Mouse (Mus musculus): Measurements from ENCODE around the gene Hes6. TPM values are rescaled to one million over a fixed set of nuclear protein-coding genes. Genes with fewer than 3 reads are reported as not detected.

Hes6 gene
- total RNA-seq (2022), result 10 to 100 TPM; 17.5 to 22.3 (median 21.8) TPM

DNA sequence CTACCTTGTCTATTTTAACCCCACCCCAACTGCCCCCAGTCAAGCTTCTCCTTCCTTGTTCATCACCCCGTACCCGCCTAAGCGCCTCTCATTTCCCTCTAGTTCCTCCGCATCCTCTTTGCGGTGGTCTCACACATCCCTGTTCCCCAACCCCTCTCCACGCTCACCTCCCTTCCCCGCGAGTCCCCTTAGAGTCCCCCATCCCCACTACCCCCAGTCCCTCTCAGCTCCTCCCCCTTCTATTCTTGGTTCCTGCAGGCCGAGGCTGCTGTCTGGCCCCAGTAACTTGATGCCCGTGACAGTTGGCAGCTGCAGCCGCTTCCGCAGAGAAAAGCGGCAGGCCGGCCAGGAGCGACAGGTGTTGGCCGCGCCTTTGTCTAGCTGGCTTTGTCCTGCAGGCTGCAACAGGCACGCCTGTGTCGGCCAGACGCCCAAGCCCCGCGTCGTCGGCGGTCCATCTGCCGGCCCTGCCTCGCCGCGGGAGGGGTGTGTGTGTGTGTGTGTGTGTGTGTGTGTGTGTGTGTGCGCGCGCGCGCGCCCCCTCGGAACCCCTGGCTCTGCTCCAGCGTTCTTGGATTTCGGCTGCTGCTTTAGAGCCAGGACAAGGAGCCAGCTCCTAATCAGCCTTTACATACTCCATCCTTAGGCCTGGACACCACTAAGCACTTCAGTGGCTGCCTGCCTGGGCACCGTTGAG lies at the start of gene Hes6:
Hes6 (minus strand) TSS at position 141 of the 697 bp plus-strand sequence.
- DNase-seq (ENCODE audit: low spot score in 2 of 2), result peak; percentile 41 to 69

DNA sequence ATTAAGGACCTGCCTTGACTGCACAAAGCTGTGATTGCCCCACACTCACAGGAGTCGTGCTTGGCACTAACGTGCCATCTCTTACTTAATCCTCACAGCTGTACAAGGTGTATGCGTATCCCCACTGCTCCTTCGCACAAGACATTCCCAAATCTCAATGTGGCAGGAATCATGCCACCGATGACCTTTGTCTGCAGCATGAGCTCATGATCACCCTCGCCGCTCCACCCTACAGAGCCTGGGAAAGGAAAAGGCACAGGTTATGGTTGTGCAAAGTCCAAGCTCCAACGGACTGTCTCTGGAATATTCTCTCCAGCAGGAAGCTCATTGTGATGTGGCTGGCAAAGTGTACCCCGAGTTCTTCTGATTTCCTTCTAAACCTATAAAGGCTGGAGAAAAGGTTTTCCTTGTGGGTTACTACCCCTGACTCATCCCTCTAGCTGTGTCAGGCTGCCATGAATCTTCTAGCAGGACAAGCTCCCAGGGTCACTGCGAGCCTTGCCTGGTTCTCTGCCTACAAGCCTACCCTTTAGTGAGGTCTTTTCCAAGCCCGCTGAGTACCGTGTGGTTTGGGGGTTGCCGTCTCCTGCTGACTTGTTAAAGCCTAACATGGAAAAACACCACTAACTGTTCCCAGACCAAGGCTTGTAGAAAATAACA lies 49.6 kb upstream of the Hes6 start:
- DNase-seq (ENCODE audit: low spot score in 2 of 2), result no peak

DNA sequence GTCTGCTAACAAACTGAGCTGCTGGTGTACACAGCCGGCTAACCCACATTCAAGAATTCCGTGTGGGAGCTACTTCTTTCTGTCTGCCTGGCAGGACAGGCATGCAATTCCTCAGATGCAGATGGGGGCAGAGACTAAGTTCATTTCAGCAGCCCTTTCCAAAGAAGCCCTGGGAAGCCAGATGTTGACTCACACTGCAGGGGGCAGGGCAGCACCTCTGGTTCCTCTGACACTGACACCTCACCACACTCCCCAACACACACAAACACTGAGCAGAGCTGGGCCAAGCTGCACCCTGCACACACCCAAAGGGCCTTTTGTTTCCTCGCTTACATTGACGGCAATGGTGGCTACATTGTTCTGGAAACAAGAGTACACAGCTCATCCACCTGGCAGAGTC lies 46.7 kb upstream of the Hes6 start:
- no peak for DNase-seq (ENCODE audit: low spot score in 2 of 2)

DNA sequence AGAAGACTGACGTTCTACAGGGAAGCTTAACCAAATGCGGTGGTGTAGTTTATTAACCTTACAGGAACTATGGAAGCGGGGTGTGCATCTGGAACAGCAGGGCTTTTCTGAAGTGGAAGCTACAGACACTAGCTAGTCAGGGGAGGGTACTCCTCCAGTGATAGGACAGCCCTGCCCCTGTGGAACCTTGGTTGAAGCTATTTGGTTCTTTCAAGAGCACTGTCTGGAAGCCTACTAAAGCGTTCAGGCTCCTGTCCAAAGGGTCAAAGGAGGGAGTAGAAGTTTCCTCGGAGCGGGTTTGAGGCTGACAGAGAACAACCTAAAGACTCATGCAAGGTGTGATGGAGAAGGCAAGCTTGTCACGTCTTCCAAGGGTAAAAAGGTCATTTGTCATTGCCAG lies 46.2 kb upstream of the Hes6 start:
- no peak for DNase-seq (ENCODE audit: low spot score in 2 of 2)

DNA sequence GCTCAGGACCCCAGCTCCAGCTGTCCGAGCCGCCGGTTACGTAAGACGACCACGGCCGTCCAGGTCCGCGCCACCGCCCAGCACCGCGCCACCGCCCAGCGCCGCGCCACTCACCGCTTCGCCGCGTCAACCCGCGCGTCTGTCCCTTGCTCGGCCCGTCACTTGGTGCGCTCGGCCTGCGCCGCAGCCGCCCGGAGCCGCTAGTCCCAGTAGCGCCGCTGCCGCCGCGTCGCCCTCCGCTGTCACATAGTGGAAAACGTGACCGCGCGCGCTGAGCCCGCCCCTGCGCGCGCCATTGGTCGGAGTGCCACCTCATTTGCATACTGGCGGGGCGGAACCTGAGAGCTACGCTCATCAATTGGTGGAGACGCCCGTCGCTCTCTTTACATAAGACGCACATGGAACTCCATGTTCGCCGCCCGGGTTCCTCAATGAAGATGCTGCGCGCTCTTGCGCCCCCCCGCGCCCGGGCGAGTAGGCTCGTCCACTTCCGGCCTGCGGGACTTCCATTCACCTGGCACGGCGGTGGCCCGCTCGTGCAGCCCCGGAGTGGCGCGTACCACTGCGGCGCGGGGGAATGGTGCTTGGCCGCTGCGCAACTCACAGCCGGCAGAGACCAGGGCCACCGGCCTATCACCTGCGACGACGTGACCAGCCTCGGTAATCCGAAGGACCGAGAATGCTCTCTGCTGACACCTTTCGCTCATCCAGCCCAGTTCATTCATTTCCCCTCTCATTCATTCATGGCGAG lies 45.4 kb upstream of the Hes6 start, which contains the start of gene Per2:
Per2 (minus strand) TSS at position 266 of the 751 bp plus-strand sequence.
- peak; percentile 99 for DNase-seq (ENCODE audit: low spot score in 2 of 2)

DNA sequence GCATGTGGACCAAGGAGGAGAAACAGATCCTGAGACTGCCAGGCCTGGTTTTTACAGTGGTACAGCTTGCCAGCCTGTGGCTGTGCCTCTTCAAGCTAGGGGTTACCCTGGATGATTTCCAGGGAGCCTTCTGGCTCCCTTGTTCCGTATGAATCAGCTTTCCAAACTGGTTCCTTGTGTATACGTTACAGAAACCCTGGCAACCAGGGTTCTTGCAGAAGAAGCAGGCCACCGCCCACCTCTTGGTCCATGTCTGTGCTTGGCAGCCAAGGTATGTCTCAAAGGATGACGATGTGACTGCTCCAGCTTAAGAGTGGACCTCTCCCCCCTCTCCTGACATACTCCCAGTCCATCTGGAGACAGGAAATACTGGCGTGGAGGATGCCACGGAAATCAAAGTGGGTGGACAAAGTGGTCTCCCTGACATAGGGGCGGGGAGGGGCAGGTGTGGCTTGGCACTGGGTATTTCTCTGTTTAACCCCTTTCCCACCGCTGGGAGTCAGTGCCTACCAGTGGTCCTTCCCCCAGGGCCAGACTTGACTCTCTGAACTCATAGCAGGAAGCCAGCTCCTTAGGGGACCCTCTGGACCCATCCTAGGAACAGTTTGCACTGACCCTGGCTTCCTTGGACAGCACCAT lies 44.5 kb upstream of the Hes6 start:
- peak; percentile 32 to 89 for DNase-seq (ENCODE audit: low spot score in 2 of 2)

DNA sequence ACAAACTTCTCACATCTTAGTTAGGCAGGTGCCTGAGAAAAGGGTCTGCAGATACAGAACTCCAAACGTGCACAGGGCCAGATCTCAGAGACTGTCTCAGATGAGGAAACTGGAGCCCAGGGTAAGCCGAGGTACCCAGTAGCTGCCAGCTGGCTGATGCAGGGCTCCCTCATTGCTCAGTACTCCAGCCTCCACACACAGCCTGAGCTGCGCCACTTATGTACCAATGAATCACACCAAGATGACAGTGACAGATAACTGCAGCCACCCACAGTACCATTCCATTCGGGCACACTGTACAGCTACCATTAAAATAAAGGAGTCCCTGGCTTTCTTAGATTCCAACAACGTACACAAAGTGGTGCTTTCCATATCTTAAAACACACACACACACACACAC lies 43.9 kb upstream of the Hes6 start:
- DNase-seq (ENCODE audit: low spot score in 2 of 2), result peak; percentile 40 to 81

DNA sequence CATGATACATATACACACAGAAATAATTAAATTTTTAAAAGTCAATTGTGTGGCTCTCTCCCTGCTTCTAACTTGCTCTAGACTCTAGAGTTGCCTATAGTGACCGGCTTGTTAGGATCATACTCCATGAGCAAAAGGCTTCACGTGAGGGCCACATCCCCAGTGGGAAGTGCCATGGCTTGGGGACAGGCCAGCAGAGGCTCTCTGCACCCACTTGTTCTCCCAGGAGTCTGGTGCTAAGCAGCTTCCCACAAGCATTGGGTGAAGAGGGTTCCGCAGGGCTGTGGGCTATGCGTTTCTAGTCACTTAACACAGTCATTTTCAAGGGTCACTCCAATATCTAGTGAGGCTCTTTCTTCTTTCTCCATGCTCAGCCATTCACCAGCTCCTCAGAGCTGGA lies 43.3 kb upstream of the Hes6 start:
- no peak for DNase-seq (ENCODE audit: low spot score in 2 of 2)

DNA sequence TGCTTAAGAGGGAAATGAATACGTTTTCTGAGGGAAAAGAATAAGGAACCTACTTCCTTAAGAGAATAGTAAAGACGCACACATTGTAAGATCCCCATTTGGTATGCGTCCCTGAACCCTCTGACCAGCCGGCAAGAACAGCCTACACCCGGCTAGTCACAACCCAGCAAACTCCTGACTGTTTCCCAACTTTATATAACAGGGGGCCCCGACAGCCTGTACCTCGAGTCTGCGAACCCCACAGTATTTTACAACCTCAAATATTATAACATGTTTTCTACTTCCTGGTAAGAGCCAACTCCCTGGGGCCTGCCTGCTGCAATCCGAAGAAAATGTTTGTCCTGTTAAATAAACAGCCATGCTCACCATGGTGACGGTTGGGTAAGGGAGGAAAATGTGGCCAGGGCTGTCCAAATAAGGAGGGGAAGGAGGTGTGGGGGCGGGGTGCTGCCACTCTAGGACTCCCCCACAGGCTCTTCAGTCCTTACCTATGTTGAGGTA lies 42.5 kb upstream of the Hes6 start:
- no peak for DNase-seq (ENCODE audit: low spot score in 2 of 2)

DNA sequence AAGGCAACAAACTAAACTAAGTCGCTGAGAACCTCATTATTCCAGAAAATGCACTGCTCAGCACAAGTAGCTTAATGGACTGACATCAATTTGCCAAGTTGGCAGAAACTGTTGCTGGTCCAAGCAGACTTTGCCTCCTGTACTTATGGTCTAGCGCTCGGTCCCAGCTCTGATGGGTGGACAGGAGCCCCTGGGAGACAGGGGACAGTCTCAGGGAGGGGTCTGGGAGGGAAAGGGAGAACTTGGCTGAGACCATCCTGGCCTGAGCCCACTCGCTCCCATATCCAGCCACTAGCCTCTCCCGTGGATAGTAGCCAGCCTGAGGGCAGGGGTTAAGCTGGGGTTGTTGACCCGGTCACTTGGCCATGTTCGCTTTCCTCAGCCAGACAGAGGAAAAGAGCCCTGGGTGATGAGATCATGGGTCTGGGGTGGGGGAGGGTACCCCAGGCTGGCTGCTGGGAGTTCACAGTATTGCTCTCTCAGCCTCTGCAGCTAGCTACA lies 41.9 kb upstream of the Hes6 start:
- DNase-seq (ENCODE audit: low spot score in 2 of 2), result no peak

DNA sequence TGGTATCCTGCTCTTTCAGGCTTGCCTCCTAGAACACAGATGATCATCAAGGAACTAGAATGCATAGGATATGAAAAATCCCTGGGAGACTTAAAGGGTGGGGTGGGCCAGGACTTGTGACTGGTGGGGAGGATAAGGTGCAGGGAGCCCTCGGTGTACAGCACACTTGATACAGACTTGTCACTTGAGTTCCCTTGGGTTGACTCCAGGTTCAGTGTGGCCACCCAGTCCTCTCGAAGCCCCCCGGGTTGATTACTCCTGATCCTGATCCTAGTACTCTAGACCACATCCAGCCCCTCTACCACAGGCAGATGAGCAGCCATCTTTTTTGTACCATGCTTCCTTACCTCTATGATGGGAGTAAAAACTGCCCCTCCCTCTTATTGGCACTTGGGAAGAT lies 41.1 kb upstream of the Hes6 start:
- no peak for DNase-seq (ENCODE audit: low spot score in 2 of 2)

DNA sequence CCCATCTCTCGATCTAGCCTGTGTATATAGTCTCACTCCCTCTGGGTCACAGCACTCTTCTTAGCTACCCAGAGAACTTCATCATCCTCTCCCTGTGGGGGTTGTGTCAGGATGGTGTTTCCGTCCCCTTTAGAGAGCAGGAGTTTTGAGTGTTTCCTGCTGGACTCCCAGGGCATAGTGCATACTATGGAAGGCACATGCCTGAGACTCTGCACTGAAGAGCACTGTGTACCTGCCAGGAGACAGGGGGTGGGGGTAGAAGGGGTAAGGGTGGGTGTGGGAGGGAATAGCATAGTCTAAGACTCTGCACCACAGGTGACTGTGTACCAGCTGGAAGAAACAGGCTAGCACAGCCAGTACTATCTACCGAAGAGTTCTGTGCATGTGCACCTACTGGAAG lies 40.5 kb upstream of the Hes6 start:
- DNase-seq (ENCODE audit: low spot score in 2 of 2), result no peak

DNA sequence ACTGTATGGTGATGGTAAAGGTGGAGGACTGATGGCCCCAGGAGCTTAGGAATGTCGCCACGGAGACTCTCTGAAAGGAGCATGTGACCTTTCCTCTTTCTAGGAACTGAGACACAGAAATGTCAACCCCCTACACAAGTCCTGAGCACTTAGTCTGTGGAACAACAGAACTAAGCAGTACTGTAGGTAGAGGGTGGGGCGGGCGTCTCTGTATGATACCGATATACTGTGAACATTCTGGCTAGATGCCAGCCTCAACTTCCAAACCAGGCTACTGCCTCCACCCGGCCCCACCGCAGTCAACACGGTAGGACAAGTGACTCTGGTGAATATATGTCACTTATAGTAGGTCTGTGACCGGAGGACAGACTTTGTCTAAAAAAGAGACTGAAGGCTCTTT lies 40.1 kb upstream of the Hes6 start:
- no peak for DNase-seq (ENCODE audit: low spot score in 2 of 2)

DNA sequence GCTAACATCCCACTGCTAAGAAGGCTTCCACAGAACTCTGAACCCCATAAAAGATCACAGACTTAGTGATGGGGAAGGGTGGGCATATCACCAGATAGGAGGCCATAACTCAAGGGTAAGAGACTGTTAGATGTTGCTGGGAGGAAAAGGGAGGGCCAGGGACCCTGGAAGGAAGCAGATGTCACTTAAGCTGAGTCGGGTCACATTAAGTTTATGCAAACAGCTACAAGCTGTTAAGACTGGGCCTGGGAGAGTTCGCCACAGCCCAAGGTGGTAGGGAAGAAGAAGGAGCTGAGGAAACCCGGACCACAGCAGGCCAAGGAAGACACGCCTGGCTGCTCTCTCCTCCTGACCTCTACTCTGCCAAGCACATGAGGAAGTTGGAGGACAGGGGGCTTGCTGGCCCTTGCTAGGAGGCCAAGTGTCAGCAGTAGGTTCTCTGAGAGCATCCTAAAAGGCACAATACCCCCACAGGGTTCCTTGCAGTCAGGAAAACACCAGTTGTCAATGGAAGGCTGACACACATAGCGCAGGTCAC lies 37.8 kb upstream of the Hes6 start:
- DNase-seq (ENCODE audit: low spot score in 2 of 2), result no peak

DNA sequence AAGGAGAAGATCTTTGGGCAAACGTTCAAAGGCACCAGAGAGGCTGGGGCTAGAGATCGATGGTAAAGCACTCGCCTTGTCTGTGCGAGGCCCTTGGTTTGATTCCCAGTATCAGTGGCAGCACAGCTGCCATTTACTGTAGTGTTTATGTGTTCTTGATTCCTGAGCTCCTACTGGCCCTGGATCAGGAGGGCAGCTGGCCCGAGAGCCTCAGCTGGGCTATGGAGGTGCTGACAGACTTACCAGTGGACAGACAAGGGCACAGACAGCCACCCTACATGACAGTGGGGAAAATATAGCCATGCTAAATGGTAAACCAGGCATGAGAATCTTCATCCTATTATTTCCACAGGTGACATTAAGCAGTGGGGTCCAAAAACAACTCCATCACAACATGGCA lies 37.0 kb upstream of the Hes6 start:
- no peak for DNase-seq (ENCODE audit: low spot score in 2 of 2)

DNA sequence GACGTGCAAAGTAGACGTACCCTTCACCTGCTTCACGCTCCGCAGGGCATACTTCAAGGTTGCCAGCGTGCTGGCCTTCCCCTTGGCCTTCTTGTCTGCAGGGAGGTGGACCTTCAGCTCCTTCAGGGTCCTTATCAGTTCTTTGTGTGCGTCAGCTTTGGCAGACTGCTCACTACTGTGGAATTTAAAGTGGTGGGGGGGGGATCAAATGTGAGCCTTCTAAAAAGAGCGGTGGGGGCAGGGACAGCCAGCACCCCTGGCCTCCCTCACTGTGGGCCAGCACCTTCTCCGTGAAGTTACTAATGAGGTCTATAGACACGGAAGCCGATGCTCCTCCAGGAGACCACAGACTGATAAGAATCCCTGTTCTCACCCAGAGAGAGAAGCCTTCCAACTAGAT lies 34.9 kb upstream of the Hes6 start:
- DNase-seq (ENCODE audit: low spot score in 2 of 2), result no peak

DNA sequence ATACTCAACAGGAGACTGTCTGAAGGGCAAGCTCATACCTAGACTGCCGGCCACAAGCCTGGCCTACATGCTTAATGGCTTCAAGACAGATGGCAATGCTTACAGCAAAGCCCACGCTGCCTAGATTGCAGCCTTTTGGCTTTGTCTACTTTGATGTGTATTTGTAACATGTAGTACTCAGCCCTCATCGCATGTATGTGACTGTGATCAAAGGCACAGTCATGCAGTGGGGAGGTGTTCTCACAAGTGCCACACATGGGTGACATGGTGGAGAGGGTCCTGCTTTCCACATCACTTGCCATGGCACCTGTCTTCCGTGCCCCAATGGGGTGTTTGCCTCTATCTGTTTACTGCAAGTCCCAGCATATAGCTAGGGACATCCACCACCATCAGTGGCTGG lies 32.7 kb upstream of the Hes6 start:
- no peak for DNase-seq (ENCODE audit: low spot score in 2 of 2)

DNA sequence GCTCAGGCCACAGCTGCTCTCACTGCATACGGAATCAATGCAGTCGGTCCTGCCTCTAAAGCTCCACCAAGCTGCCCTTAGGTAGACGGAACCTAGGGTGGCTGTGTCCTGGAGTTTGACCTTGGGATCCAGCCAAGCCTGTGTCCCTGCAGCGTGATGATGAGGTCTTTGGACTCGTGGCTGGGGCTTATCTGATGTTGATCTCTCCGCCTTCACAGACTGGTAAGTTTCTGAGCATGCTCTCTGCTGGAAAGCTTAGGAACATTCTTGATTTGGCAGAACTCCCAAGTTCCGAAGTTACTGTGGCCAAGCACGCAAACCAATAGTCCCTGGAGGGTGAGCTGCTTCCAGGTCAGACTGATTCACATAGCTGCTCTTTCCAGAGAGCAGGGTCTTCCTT lies 32.2 kb upstream of the Hes6 start:
- DNase-seq (ENCODE audit: low spot score in 2 of 2), result no peak

DNA sequence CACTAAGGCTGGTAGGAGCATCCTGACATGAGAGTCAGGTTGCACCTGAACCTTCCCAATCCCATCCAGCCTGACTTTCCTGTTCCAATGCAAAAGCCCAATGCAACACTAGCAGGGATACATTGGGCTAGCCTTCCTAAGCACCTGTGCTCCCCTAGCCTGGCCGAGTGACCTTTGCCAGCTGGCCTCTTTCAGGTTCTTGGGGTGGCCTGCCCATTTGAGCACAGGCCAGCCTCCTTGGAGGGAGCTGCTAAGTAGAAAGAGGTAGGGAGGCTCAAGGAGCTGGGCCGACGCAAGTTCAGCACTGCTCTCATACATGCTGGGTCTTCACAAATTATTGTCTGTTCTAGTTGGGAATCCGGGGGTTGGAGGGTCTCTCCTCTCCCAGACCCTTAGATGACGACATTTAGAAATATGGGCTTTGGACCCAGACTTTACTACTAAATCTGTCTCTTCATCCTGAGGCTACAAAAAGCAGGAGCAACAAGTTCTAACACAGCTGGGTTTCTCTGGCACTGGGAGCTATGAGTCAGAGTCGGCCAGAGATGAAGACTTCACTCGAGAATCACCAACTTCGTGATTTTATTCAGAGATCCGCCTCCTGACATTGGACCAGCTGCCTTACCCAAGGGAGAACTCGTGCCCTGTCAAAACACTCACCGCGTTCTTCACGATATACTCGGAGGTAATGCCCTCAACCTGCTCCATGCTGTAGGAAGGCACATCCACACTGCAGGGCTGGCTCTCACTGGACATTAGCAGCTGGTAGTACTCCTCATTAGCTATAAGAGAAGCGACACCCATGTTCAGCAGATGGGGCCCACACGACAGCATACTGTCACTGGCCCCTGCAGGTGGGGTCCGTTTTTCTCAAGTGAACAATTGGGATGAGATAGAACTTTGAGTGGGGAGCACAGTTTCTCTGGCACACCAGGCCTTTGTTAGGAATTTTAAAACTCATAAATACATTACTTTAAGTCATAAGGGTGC lies 31.3 kb upstream of the Hes6 start:
- DNase-seq (ENCODE audit: low spot score in 2 of 2), result no peak

DNA sequence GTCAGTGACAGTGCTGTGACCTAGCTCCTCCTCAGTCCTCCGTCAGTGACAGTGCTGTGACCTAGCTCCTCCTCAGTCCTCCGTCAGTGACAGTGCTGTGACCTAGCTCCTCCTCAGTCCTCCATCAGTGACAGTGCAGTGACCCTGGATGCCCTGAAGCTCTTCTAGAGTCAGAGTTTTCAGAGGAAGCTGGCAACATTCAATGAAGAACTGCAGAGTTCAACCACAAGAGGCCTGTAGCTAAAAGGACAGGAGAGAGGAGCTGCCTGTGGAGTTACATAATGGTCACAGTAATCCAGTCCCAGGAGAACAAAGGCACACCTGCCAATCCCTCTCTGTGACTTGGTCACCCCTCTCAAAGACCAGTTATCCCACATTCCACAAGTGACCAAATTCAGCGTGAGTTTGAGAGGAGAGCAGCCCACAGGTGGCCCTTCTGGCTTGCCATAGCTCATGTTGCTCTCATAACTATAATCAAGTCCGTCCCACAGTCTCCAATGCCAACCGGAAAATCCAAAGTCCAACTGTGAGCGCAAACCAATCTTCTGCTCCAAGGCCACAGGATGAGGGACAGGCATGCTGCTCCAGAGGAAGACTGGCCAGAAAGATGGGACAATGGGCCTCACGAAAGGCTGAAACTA lies 28.6 kb upstream of the Hes6 start:
- DNase-seq (ENCODE audit: low spot score in 2 of 2), result no peak
